Mouse (Mus musculus) liver, embryonic 14.5 days (tissue): ENCODE data around the gene Guca2b.

Experiments
- CTCF ChIP-seq: IDR thresholded peaks from 2 replicates; pipeline ENCODE4 v1.5.1; 2016; ENCODE audit warnings: antibody characterized with exemption, low read depth, control low read depth
- EP300 ChIP-seq: IDR thresholded peaks from 2 replicates; pipeline ENCODE4 v1.6.1; 2016; ENCODE audit warnings: antibody characterized with exemption, low read depth

DNA sequence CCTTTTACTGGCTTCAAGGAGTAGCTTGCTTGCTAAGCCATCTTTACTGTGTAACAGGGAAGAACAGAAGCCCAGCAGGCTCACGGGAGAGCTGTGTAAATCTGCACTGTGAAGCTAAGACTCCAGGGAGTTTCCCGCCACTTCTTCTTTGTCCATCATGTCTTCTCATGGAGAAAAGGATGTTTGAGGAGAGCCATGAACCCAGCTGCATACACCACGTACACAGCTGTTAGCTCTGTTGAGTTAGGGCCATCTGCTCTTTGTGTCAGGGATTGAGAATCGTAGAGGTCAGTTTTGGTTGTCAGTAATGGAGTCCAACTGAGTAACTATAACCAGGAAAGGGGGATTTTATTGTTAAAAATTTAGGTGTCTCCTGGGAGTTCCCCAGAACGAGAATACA is 48.6 kb upstream of the Guca2b start:
- TF ChIP-seq CTCF (no peak), EP300 (no peak)
